Mouse (Mus musculus) Patski (cell line): Measurements from ENCODE around the gene Ifi207. TPM values are rescaled to one million over a fixed set of nuclear protein-coding genes. Genes with fewer than 3 reads are reported as not detected.

Experiments
- polyA plus RNA-seq: library from polyadenylated mRNA; unstranded; gene quantifications from one replicate; pipeline ENCODE4 v1.2.3, GENCODE M21; 2021

The Ifi207 gene
- polyA plus RNA-seq, 1 experiment from 2014 or later, result 0.40 TPM

Other genes with a start within 250 kb of the Ifi207 start
- not detected for gene Ifi214, start 205.8 kb downstream of the Ifi207 start, polyA plus RNA-seq
- gene Ifi213, start 142.5 kb downstream of the Ifi207 start, polyA plus RNA-seq, result not detected
- gene Ifi209, start 110.8 kb downstream of the Ifi207 start, polyA plus RNA-seq, result 0.06 TPM
- not detected for gene Ifi208, start 68.1 kb downstream of the Ifi207 start, polyA plus RNA-seq
- 6.5 TPM for gene Ifi204, start 25.2 kb upstream of the Ifi207 start, polyA plus RNA-seq
- gene Ifi211, start 171.3 kb upstream of the Ifi207 start, polyA plus RNA-seq, result 2.7 TPM
- 0.85 TPM for gene Mndal, start 200.7 kb upstream of the Ifi207 start, polyA plus RNA-seq
- 0.77 TPM for gene Ifi203, start 200.9 kb upstream of the Ifi207 start, polyA plus RNA-seq
- gene Ifi202b, start 241.0 kb upstream of the Ifi207 start, polyA plus RNA-seq, result 8.1 TPM